Mouse (Mus musculus) CD4-positive helper T cell, adult 2 months (primary cell): ENCODE results near the gene Setx.

Source experiments
- DNase-seq: peaks from one replicate; pipeline ENCODE4 v3.0.0-alpha.2; 2012; ENCODE audit warnings: low read depth, missing footprints, low spot score

Gene Setx

GRCm38 (mm10) chr2:29217042-29217441 lies 93.1 kb downstream of the Setx start:
- no peak for DNase-seq

DNA sequence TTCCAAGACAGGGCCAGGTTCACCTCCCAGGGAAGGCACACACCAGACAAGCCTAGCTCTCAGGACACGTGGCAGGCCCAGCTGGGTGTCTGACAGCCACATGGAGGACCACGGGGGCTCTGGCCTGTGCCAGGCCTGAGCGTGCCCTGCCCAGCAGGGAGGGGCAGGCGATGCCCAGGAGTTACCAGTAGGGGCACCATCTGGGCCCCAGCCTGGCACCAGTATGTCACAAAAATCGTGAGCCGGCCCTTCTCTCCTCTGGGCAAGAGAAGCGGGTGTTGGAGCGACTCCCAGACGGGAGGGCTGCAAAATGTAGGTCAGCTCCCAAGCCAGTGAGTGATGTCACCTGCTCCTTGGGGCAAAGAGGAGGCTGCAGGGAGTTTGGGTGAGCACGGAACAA lies 93.9 kb downstream of the Setx start:
- DNase-seq, result no peak

DNA sequence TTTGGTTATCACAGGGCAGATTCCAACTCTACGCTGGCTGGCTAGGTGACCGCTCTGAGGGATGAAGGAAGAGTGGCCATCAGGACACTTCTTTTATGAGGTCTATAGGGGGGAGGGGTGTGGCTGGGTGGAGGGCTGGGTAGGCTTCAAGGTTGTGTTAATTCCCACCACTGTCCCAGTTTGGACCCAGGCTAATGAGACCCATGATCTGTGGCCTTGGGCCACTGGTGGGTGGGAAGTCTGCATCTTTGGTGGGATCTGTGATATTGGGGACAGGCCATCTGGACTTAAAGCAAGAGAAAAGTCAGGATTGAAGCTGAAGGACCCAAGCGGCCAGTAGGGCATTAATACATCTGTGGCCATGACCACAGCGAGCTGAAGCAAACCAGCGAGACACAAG lies 94.8 kb downstream of the Setx start:
- DNase-seq, result no peak

DNA sequence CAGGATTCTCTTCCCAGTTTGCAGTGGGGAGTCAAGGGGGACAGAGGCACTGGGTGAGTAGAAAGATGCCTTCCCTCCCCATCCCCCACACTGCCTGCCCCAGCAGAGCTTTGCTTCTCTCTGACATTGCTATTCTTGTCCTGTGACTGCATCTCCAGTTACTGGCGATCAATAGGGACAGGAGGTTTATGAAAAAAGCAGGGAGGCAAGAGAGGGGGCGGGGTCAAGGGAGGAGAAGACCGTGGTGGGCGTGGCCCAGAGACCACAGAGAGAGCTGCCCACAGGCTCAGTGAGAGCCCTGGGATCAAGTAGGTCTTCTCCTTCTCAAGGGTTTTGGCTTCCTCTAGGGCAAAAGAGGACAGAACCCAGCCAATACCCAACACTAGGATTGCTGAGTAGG lies 98.3 kb downstream of the Setx start:
- no peak for DNase-seq

DNA sequence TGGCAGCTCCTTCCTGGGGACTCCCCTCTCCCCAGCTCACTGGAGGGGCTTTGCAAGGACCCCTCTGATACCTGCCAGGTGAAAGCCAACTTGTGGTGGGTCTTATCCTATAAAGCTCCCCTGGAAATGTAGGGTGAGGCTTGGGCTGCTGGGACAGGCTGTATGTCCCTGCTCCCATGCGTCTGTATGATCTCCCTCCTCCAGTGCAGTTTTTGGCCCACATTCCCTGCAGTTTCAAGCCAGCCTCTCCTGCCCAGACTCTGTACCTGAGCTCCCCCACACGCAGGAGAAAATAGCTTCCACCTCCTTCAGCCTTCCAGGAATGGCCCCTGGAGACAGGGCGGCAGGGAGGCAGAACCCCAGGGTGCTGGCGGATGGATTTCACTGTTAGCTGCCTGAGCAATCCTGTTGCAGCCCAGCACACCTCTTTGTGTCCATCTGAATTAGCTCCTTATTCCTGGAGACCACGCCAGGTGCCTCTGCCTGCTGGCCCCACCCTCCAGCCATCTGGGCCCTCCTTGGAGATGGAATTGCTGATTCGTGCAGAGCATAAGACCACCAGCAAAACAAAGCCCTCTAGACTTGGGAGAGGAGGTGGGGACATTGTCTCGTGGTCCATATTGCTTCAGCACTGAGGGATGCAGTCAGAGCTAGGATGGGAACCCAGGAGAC lies 99.7 kb downstream of the Setx start:
- DNase-seq, result no peak

DNA sequence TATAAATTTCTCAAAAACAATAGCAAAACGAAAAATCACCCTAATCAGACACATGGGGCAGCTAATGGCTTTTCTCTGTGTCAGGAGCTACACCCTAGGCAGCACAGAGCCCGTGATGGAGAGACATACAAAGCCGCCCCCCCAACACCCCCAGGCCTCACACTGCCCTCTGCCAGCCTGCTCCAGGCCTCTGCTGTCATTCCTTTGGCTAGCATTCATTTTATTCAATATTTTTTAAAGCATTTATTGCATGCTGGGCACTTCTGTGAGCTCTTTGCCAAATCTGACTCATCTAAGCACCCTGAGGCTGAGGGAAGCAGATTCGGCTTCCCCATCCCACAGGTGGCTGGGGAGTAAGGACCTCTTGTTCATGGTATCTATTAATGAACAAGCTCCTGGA lies 102.7 kb downstream of the Setx start:
- DNase-seq, result no peak

- DNase-seq, result no peak
Measured at GRCm38 (mm10) chr2:29230191-29230835, 106.3 kb downstream of the Setx start.
